Mouse (Mus musculus) ES-Bruce4 (cell line): ENCODE measurements around the gene Ctnnbl1. TPM values are rescaled to one million over a fixed set of nuclear protein-coding genes. Genes with fewer than 3 reads are reported as not detected.

Experiments used
- H3K27ac ChIP-seq: 2 replicates; pipeline ENCODE4 v1.5.1; 2012; ENCODE audit warnings: low read length, inconsistent platforms; ENCODE audit not compliant: insufficient read depth
- H3K27me3 ChIP-seq: 2 replicates; pipeline ENCODE4 v1.6.1; 2012; ENCODE audit warnings: mild to moderate bottlenecking, low read length, inconsistent platforms; ENCODE audit not compliant: control insufficient read depth, poor library complexity, insufficient read depth, severe bottlenecking
- H3K36me3 ChIP-seq: 2 replicates; pipeline ENCODE4 v1.6.1; 2012; ENCODE audit warnings: inconsistent platforms, mild to moderate bottlenecking, low read length, moderate library complexity; ENCODE audit not compliant: control insufficient read depth, poor library complexity, insufficient read depth, severe bottlenecking
- H3K4me1 ChIP-seq: one replicate; pipeline ENCODE4 v1.8.1; 2011; ENCODE audit warnings: low read length; ENCODE audit not compliant: control insufficient read depth, insufficient read depth
- H3K4me3 ChIP-seq: 2 replicates; pipeline ENCODE4 v1.5.1; 2011; ENCODE audit warnings: low read depth, mild to moderate bottlenecking, low read length
- H3K9ac ChIP-seq: 2 replicates; pipeline ENCODE4 v1.6.1; 2012; ENCODE audit warnings: low read depth, mild to moderate bottlenecking, inconsistent platforms; ENCODE audit not compliant: poor library complexity, severe bottlenecking
- H3K9me3 ChIP-seq: replicated peaks from 2 replicates; pipeline ENCODE4 v1.6.1; 2012; ENCODE audit warnings: mild to moderate bottlenecking, low read length, inconsistent platforms; ENCODE audit not compliant: control insufficient read depth, poor library complexity, insufficient read depth, severe bottlenecking
- CTCF ChIP-seq: IDR thresholded peaks from one replicate; pipeline ENCODE4 v1.8.1; 2011; ENCODE audit warnings: low read depth, low read length
- EP300 ChIP-seq: IDR thresholded peaks from 2 replicates; pipeline ENCODE4 v1.6.1; 2011; ENCODE audit warnings: low read depth, low read length; ENCODE audit not compliant: insufficient read depth
- POLR2A ChIP-seq: IDR thresholded peaks from one replicate; pipeline ENCODE4 v1.8.1; 2011; ENCODE audit warnings: low read length; ENCODE audit not compliant: insufficient read depth
- polyA plus RNA-seq: library from polyadenylated mRNA; stranded (reverse); fragments of >200 nt; gene quantifications from 2 replicates; pipeline ENCODE4 v1.2.4, GENCODE M21; 2011; ENCODE audit warnings: low read depth; ENCODE audit not compliant: missing spikeins, insufficient read depth, insufficient read length

The Ctnnbl1 gene
- polyA plus RNA-seq, 1 experiment = 37.2 TPM

DNA sequence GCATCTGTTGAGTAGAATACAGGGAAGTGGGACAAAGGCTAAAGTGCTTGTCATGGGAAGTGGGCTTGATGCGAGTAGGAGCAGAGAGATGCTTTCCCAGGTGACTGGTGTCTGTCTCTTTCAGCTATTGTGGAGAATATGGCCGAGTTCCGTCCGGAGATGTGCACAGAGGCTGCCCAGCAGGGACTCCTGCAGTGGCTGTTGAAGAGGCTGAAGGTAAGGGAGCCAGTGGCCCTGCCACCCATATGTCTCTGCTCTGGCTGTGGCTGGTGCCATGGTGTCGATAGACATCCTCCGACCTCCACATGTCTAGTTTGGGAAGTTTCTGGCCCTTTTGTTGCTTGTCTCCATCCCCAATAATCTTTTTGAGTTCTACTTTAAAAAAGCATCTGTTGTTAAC is 72.1 kb downstream of the Ctnnbl1 start:
- no peak overlapping the region for H3K9ac ChIP-seq
- no peaks in the 10 kb centered on the region for H3K4me1 ChIP-seq
- H3K9me3 ChIP-seq = no peaks in the 10 kb centered on the region
- no peak overlapping the region for H3K27ac ChIP-seq
- H3K36me3 ChIP-seq = no peaks in the 10 kb centered on the region
- no peaks in the 10 kb centered on the region for H3K27me3 ChIP-seq
- TF ChIP-seq CTCF (no peak), POLR2A (no peak), EP300 (no peak)
- no peak overlapping the region for H3K4me3 ChIP-seq

DNA sequence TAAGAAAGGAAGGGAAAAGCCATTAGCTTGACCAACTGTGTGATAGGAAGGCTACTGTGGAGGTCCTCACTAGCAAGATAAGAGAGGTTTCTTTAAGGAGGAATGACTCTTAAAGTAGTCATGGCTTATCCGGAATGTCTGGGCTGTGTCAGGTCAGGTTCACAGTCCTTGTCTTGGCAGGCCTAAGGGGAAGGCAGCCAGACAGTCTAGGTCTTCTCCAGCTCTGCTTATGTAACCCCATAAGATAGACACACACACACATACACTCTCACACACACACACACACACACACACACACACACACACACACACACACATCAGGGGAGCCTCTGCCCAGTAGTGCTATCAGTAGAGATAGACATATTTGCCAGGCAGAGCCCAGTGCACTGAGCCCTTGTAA is 73.5 kb downstream of the Ctnnbl1 start:
- TF ChIP-seq CTCF = no peak
- TF ChIP-seq EP300 = no peak
- no peak for TF ChIP-seq POLR2A
- Histone ChIP-seq H3K36me3 (no peaks in the 10 kb centered on the region), H3K4me3 (no peak overlapping the region), H3K27me3 (no peaks in the 10 kb centered on the region), H3K9ac (no peak overlapping the region), H3K27ac (no peak overlapping the region), H3K9me3 (no peaks in the 10 kb centered on the region), H3K4me1 (no peaks in the 10 kb centered on the region)

DNA sequence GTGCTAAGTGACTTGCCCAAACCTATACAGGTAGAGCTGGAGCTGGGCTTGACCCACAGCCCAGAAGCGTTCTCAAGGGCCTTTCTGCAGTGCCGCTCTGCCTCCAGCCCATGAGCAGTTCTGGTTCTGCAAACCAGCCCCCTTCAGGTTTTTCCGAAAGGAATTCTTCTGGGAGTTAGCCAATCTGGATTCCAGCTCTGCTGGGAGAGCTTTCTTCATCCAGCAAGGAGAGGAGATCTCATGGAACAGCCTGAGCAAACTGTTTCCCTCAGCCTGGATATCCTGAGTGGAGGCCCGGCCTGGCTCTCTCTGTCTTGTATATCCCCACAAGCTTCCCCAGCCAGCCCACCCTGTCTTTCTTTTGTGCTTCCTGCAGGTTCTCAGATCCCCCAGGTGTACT is 75.9 kb downstream of the Ctnnbl1 start:
- TF ChIP-seq EP300 = no peak
- TF ChIP-seq POLR2A = no peak
- no peak for TF ChIP-seq CTCF
- H3K9ac ChIP-seq = no peak overlapping the region
- H3K9me3 ChIP-seq = no peaks in the 10 kb centered on the region
- H3K27ac ChIP-seq = no peak overlapping the region
- no peaks in the 10 kb centered on the region for H3K4me1 ChIP-seq
- H3K27me3 ChIP-seq = no peaks in the 10 kb centered on the region
- no peaks in the 10 kb centered on the region for H3K36me3 ChIP-seq
- H3K4me3 ChIP-seq = no peak overlapping the region

DNA sequence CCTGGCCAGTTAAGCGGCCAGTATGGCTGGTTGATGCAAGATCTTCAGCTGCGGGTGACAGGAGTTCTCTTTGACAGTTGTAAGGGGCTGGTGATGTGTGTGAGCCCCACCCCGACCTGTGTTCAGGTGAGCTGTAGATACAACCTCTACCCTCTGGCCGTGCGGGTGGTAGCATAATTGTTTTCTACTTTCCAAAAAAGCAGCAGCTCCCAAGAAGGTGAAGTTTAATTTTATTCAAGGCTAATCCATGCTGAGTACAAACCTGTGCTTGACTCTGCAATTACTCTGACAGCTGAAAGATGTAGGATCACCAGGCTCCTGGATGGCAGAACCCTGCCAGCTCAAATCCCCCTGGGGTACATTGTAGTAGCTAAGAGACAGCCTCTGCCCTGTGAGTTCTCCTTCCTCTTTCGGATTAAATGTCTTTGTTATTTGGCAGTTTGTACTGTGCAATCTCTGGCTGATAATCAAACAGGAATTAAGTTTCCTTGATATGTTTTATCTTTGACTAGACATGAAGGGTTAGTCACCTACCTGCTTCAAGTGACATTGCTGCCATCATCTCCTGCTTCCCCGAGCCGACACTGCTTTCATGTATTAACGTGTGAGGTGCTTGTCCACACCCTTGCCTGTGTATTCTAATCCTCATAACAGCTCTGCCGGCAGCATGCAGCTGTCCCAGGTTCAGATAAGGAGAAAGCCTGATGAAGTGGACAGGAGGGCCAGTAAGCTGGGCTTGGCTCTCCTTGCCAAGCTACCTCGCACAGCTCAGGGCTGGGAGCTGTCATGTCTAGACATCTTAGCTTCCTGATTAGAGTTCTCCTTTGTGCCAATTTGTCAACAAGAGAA is 77.1 kb downstream of the Ctnnbl1 start:
- no peaks in the 10 kb centered on the region for H3K4me1 ChIP-seq
- no peak overlapping the region for H3K9ac ChIP-seq
- TF ChIP-seq CTCF = no peak
- TF ChIP-seq POLR2A = no peak
- no peak for TF ChIP-seq EP300
- H3K27me3 ChIP-seq = no peaks in the 10 kb centered on the region
- no peaks in the 10 kb centered on the region for H3K36me3 ChIP-seq
- no peak overlapping the region for H3K27ac ChIP-seq
- no peaks in the 10 kb centered on the region for H3K9me3 ChIP-seq
- no peak overlapping the region for H3K4me3 ChIP-seq

DNA sequence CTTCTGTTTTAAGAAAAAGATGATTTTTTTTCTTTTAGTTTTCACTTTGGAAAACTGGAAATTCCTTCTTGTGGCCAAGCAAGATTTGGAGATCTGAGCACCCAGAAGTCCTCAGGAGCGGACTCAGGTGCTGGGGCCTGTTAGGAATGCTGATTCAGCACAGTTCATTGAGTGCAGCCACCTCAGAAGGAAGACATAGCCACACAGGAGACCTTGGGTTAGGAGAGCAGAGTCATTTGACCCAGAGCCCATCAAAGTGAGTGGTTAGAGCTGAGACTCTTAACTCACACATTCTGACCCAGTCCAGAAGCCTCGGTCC is 77.7 kb downstream of the Ctnnbl1 start:
- H3K9ac ChIP-seq = no peak overlapping the region
- no peaks in the 10 kb centered on the region for H3K27me3 ChIP-seq
- H3K36me3 ChIP-seq = no peaks in the 10 kb centered on the region
- no peak for TF ChIP-seq CTCF
- no peak for TF ChIP-seq POLR2A
- no peak for TF ChIP-seq EP300
- H3K4me3 ChIP-seq = no peak overlapping the region
- H3K27ac ChIP-seq = no peak overlapping the region
- no peaks in the 10 kb centered on the region for H3K4me1 ChIP-seq
- no peaks in the 10 kb centered on the region for H3K9me3 ChIP-seq

DNA sequence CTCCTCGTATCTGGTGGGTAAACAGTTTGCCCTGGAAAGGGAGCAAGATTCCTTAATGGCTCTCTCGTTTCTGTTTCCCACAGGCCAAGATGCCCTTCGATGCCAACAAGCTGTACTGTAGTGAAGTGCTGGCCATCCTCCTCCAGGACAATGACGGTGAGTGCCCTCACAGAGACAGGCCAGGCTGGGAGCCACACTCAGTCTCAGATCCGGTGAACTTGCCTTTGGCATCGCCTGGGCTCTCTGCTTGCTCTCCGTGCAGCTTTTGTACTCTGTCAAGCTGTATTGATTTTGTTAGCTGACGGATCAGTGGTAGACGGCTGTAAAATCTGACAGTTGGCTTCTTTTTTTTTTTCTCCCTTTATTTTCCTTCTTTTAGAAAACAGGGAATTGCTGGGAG is 80.5 kb downstream of the Ctnnbl1 start:
- H3K27me3 ChIP-seq = no peaks in the 10 kb centered on the region
- TF ChIP-seq EP300 = no peak
- no peak for TF ChIP-seq CTCF
- TF ChIP-seq POLR2A = no peak
- no peaks in the 10 kb centered on the region for H3K4me1 ChIP-seq
- no peak overlapping the region for H3K27ac ChIP-seq
- H3K9me3 ChIP-seq = no peaks in the 10 kb centered on the region
- no peaks in the 10 kb centered on the region for H3K36me3 ChIP-seq
- no peak overlapping the region for H3K4me3 ChIP-seq
- H3K9ac ChIP-seq = no peak overlapping the region
